Comparison of ENCODE assay signal across 11 mouse cellular contexts in genomic region chr13:21323405-21323804, GRCm38 (mm10). TPM values are rescaled to one million over a fixed set of nuclear protein-coding genes. Genes with fewer than 3 reads are reported as not detected.
DNase-seq lines count a peak whose midpoint lies in the region; ATAC-seq and TF ChIP-seq lines count a peak whose summit lies in the region.
"Had no signal": no experiment of that assay in that cellular context is flagged by ENCODE, and none has a peak within 500 bp of the region (broad histone marks: within the 10 kb centered on the region; RNA-seq: fewer than 3 reads in every experiment).

No protein-coding gene starts in this region.

- no peaks in the 10 kb centered on the region for H3K27me3 ChIP-seq in heart, embryonic 10.5 days (ENCODE audit: insufficient read depth, poor library complexity, severe bottlenecking)
- no peaks in the 10 kb centered on the region for H3K27me3 ChIP-seq in lung, embryonic 15.5 days
- H3K27me3 ChIP-seq in hindbrain, embryonic 10.5 days (ENCODE audit: insufficient read depth, poor library complexity, severe bottlenecking): 0 out of 2 replicates have a peak, but pooled peaks cover 3% of the 10 kb centered on the region
- H3K27me3 ChIP-seq in midbrain, postnatal 0 days (ENCODE audit: insufficient read depth, low read length): 0 out of 2 replicates have a peak, but pooled peaks cover 4% of the 10 kb centered on the region

- TF ChIP-seq CTCF in midbrain, postnatal 0 days (IDR thresholded peaks at IDR 0.05): no peak

- no peak overlapping the region for H3K27ac ChIP-seq in heart, embryonic 10.5 days
- no peak overlapping the region for H3K27ac ChIP-seq in lung, embryonic 15.5 days
- no peak overlapping the region for H3K27ac ChIP-seq in hindbrain, embryonic 10.5 days
- H3K27ac ChIP-seq in midbrain, postnatal 0 days (ENCODE audit: low read depth, low read length): no peak overlapping the region

- peak overlapping the region; percentile 50 for H3K4me2 ChIP-seq in lung, embryonic 15.5 days
- peak overlapping the region; percentile 50 for H3K4me2 ChIP-seq in midbrain, postnatal 0 days (ENCODE audit: low read depth, low read length, poor library complexity, severe bottlenecking)

- peaks cover 7% of the 10 kb centered on the region; the same call in 1 of the 2 replicates for H3K4me1 ChIP-seq in heart, embryonic 10.5 days
- H3K4me1 ChIP-seq in lung, embryonic 15.5 days: peaks cover 12% of the 10 kb centered on the region
- peaks cover 9% of the 10 kb centered on the region; the same call in 1 of the 2 replicates for H3K4me1 ChIP-seq in hindbrain, embryonic 10.5 days (replicated peaks)
- 0 out of 2 replicates have a peak, but pooled peaks cover 5% of the 10 kb centered on the region for H3K4me1 ChIP-seq in midbrain, postnatal 0 days (ENCODE audit: insufficient read depth, low read length)

- H3K36me3 ChIP-seq in heart, embryonic 10.5 days: no peaks in the 10 kb centered on the region
- H3K36me3 ChIP-seq in lung, embryonic 15.5 days: no peaks in the 10 kb centered on the region
- H3K36me3 ChIP-seq in hindbrain, embryonic 10.5 days: no peaks in the 10 kb centered on the region
- no peaks in the 10 kb centered on the region for H3K36me3 ChIP-seq in midbrain, postnatal 0 days (ENCODE audit: insufficient read depth, low read length)

- peak; percentile 45 for DNase-seq in heart, embryonic 10.5 days (ENCODE audit: low spot score)
- DNase-seq in heart, adult 8-10 months (ENCODE audit: low spot score): no peak
- DNase-seq in lung, postnatal 14 days: no peak
- no peak for DNase-seq in hindbrain, embryonic 10.5 days (ENCODE audit: low spot score)
- no peak for DNase-seq in midbrain, postnatal 0 days (ENCODE audit: low spot score)
- no peak for DNase-seq in gastrocnemius, postnatal 4 days (ENCODE audit: low spot score in 2 of 2)
- no peak for DNase-seq in layer of hippocampus, postnatal 36 days
- DNase-seq: spleen, adult 18-20 months had no signal

- 65% methylated on average over 6 of the region's 6 CpGs for WGBS in heart, embryonic 10.5 days
- 69% methylated on average over 6 of the region's 6 CpGs for WGBS in lung, embryonic 15.5 days
- WGBS in hindbrain, embryonic 10.5 days: 70% methylated on average over 6 of the region's 6 CpGs
- WGBS in midbrain, postnatal 0 days: 68% methylated on average over 6 of the region's 6 CpGs

- peak overlapping the region; percentile 63 for H3K4me3 ChIP-seq in heart, embryonic 10.5 days
- no peak overlapping the region; the same call in 1 of the 2 replicates for H3K4me3 ChIP-seq in lung, embryonic 15.5 days
- H3K4me3 ChIP-seq in hindbrain, embryonic 10.5 days: peak overlapping the region; percentile 52; the same call in 1 of the 2 replicates
- peak overlapping the region; percentile 43; the same call in 1 of the 2 replicates for H3K4me3 ChIP-seq in midbrain, postnatal 0 days (ENCODE audit: low read depth, low read length)

- no peak overlapping the region for H3K9ac ChIP-seq in lung, embryonic 15.5 days
- no peak overlapping the region for H3K9ac ChIP-seq in midbrain, postnatal 0 days (replicated peaks; ENCODE audit: low read length, poor library complexity, severe bottlenecking)

- ATAC-seq in lung, embryonic 15.5 days (ENCODE audit: borderline replicate concordance, extremely low read depth, low FRiP score, low TSS enrichment): no peak
- ATAC-seq in midbrain, postnatal 0 days (ENCODE audit: low FRiP score): no peak

- H3K9me3 ChIP-seq in heart, embryonic 10.5 days: no peaks in the 10 kb centered on the region
- H3K9me3 ChIP-seq in lung, embryonic 15.5 days: no peaks in the 10 kb centered on the region
- H3K9me3 ChIP-seq in hindbrain, embryonic 10.5 days: no peaks in the 10 kb centered on the region
- no peaks in the 10 kb centered on the region for H3K9me3 ChIP-seq in midbrain, postnatal 0 days (ENCODE audit: low read length)

RNA-seq across cellular contexts. Expression of gene Gpx6, which starts 11.5 kb away (rescaled TPM):
- polyA plus RNA-seq in heart, embryonic 10.5 days (2016; fragmentation: Nextera tagmentation; extraction: Ambion mirVana): not detected in 2 replicates
- not detected for total RNA-seq in heart, adult 8-10 months (2022)
- not detected in 2 replicates for polyA plus RNA-seq in lung, embryonic 15.5 days (2015; fragmentation: Nextera tagmentation; extraction: Ambion mirVana)
- 0.12 TPM in 1 of 2 replicates, not detected in the other for polyA plus RNA-seq in hindbrain, embryonic 10.5 days (2016; fragmentation: Nextera tagmentation; extraction: Ambion mirVana)
- total RNA-seq in midbrain, postnatal 0 days (2014; rRNA removed): not detected in 2 replicates
- 0.26 and 0.58 TPM in 2 replicates for polyA plus RNA-seq in midbrain, postnatal 0 days (2015; fragmentation: Nextera tagmentation; extraction: Ambion mirVana)
- total RNA-seq in gastrocnemius, postnatal 4 days (2021): not detected
- total RNA-seq in layer of hippocampus, postnatal 36 days (2021): not detected
- polyA plus RNA-seq: C2C12 had no signal

RNA-seq across cellular contexts. Expression of gene Olfr1367, which starts 23.3 kb away (rescaled TPM):
- polyA plus RNA-seq in heart, embryonic 10.5 days (2016; fragmentation: Nextera tagmentation; extraction: Ambion mirVana): not detected in 2 replicates
- total RNA-seq in heart, adult 8-10 months (2022): not detected
- not detected in 2 replicates for polyA plus RNA-seq in lung, embryonic 15.5 days (2015; fragmentation: Nextera tagmentation; extraction: Ambion mirVana)
- polyA plus RNA-seq in hindbrain, embryonic 10.5 days (2016; fragmentation: Nextera tagmentation; extraction: Ambion mirVana): not detected in 2 replicates
- total RNA-seq in midbrain, postnatal 0 days (2014; rRNA removed): not detected in 2 replicates
- not detected in 2 replicates for polyA plus RNA-seq in midbrain, postnatal 0 days (2015; fragmentation: Nextera tagmentation; extraction: Ambion mirVana)
- total RNA-seq in gastrocnemius, postnatal 4 days (2021): not detected
- total RNA-seq in layer of hippocampus, postnatal 36 days (2021): not detected
- polyA plus RNA-seq: C2C12; limb, embryonic 11.5 days had no signal

RNA-seq across cellular contexts. Expression of gene Gpx5, which starts 30.9 kb away (rescaled TPM):
- not detected in 2 replicates for polyA plus RNA-seq in heart, embryonic 10.5 days (2016; fragmentation: Nextera tagmentation; extraction: Ambion mirVana)
- total RNA-seq in heart, adult 8-10 months (2022): not detected
- polyA plus RNA-seq in lung, embryonic 15.5 days (2015; fragmentation: Nextera tagmentation; extraction: Ambion mirVana): not detected in 2 replicates
- not detected in 2 replicates for polyA plus RNA-seq in hindbrain, embryonic 10.5 days (2016; fragmentation: Nextera tagmentation; extraction: Ambion mirVana)
- not detected in 2 replicates for total RNA-seq in midbrain, postnatal 0 days (2014; rRNA removed)
- polyA plus RNA-seq in midbrain, postnatal 0 days (2015; fragmentation: Nextera tagmentation; extraction: Ambion mirVana): not detected in 2 replicates
- not detected for total RNA-seq in gastrocnemius, postnatal 4 days (2021)
- not detected for total RNA-seq in layer of hippocampus, postnatal 36 days (2021)
- polyA plus RNA-seq: C2C12; limb, embryonic 11.5 days had no signal

RNA-seq across cellular contexts. Expression of gene Zscan12, which starts 39.2 kb away (rescaled TPM):
- 8.9 and 12.5 TPM in 2 replicates for polyA plus RNA-seq in heart, embryonic 10.5 days (2016; fragmentation: Nextera tagmentation; extraction: Ambion mirVana)
- total RNA-seq in heart, adult 8-10 months (2022): 1 to 10 TPM; 4.5 to 6.0 (median 5.0) TPM
- polyA plus RNA-seq in lung, embryonic 15.5 days (2015; fragmentation: Nextera tagmentation; extraction: Ambion mirVana): 12.6 and 13.3 TPM in 2 replicates
- 16.9 and 20.2 TPM in 2 replicates for polyA plus RNA-seq in hindbrain, embryonic 10.5 days (2016; fragmentation: Nextera tagmentation; extraction: Ambion mirVana)
- total RNA-seq in midbrain, postnatal 0 days (2014; rRNA removed): 5.0 and 6.4 TPM in 2 replicates
- polyA plus RNA-seq in midbrain, postnatal 0 days (2015; fragmentation: Nextera tagmentation; extraction: Ambion mirVana): 7.2 and 7.8 TPM in 2 replicates
- 1 to 10 TPM; 8.2 to 8.5 TPM for total RNA-seq in gastrocnemius, postnatal 4 days (2021)
- 1 to 10 TPM; 8.4 to 9.9 TPM for total RNA-seq in layer of hippocampus, postnatal 36 days (2021)
